Mouse (Mus musculus) hindlimb bud, embryonic 11.5 days (tissue): ENCODE data around the gene Hspg2.

ENCODE experiments used
- DNase-seq: peaks from one replicate; pipeline ENCODE4 v3.0.0-alpha.2; 2012; ENCODE audit warnings: low read depth, low spot score; ENCODE audit errors: extremely low spot score

Hspg2 gene

GRCm38 (mm10) chr4:137498882-137499583 lies 30.5 kb downstream of the Hspg2 start:
- no peak for DNase-seq

GRCm38 (mm10) chr4:137500149-137500548 lies 31.6 kb downstream of the Hspg2 start:
- DNase-seq: no peak

- DNase-seq: no peak
Measured at GRCm38 (mm10) chr4:137500953-137501352, 32.4 kb downstream of the Hspg2 start.

- no peak for DNase-seq
Measured at GRCm38 (mm10) chr4:137502183-137502582, 33.6 kb downstream of the Hspg2 start.

GRCm38 (mm10) chr4:137502801-137503200 lies 34.2 kb downstream of the Hspg2 start:
- DNase-seq: no peak

GRCm38 (mm10) chr4:137503509-137503971 lies 35.0 kb downstream of the Hspg2 start:
- no peak for DNase-seq

- DNase-seq: no peak
Measured at GRCm38 (mm10) chr4:137506629-137507028, 38.1 kb downstream of the Hspg2 start.

GRCm38 (mm10) chr4:137509528-137509927 lies 41.0 kb downstream of the Hspg2 start:
- no peak for DNase-seq

- DNase-seq: no peak
Measured at GRCm38 (mm10) chr4:137510021-137510696, 41.6 kb downstream of the Hspg2 start.

- DNase-seq: no peak
Measured at GRCm38 (mm10) chr4:137512897-137513296, 44.3 kb downstream of the Hspg2 start.

- DNase-seq: no peak
Measured at GRCm38 (mm10) chr4:137517989-137518691, 49.6 kb downstream of the Hspg2 start.

- no peak for DNase-seq
Measured at GRCm38 (mm10) chr4:137518746-137519145, 50.2 kb downstream of the Hspg2 start.

- no peak for DNase-seq
Measured at GRCm38 (mm10) chr4:137520346-137520745, 51.8 kb downstream of the Hspg2 start.

- DNase-seq: no peak
Measured at GRCm38 (mm10) chr4:137521966-137522365, 53.4 kb downstream of the Hspg2 start.

- no peak for DNase-seq
Measured at GRCm38 (mm10) chr4:137525426-137525825, 56.9 kb downstream of the Hspg2 start.

- DNase-seq: no peak
Measured at GRCm38 (mm10) chr4:137527368-137527767, 58.8 kb downstream of the Hspg2 start.

- no peak for DNase-seq
Measured at GRCm38 (mm10) chr4:137527872-137528271, 59.3 kb downstream of the Hspg2 start.

- DNase-seq: no peak
Measured at GRCm38 (mm10) chr4:137540356-137540755, 71.8 kb downstream of the Hspg2 start.

- no peak for DNase-seq
Measured at GRCm38 (mm10) chr4:137542968-137543367, 74.4 kb downstream of the Hspg2 start.

- DNase-seq: no peak
Measured at GRCm38 (mm10) chr4:137545568-137545967, 77.0 kb downstream of the Hspg2 start.

GRCm38 (mm10) chr4:137546003-137546525 lies 77.5 kb downstream of the Hspg2 start:
- no peak for DNase-seq

- no peak for DNase-seq
Measured at GRCm38 (mm10) chr4:137553466-137553865, 84.9 kb downstream of the Hspg2 start.
